Mouse (Mus musculus) gastrocnemius, adult 18-20 months (tissue): ENCODE measurements around the gene Mrc2. TPM values are rescaled to one million over a fixed set of nuclear protein-coding genes. Genes with fewer than 3 reads are reported as not detected.

Experiments used
- DNase-seq: peaks from one replicate; pipeline ENCODE4 v3.0.0; 2021; ENCODE audit warnings: low spot score
- long read RNA-seq, 2 experiments: library from polyadenylated mRNA; stranded (forward); transcript quantifications; one replicate each; pipeline ENCODE4 v2.0.0; 2021
- total RNA-seq, 2 experiments: library from RNA; stranded (reverse); gene quantifications; 2 replicates each; pipeline ENCODE4 v1.2.3; 2021

Gene Mrc2
- total RNA-seq, result 1 to 10 TPM; 7.5 to 8.5 TPM
- long read RNA-seq, experiment 1, partial matches to known transcripts, result 1 of 2 reads
- long read RNA-seq, experiment 1, other reads (novel, unspliced or antisense), result 1 of 2 reads
- long read RNA-seq, experiment 2, partial matches to known transcripts, result 0 of 1 reads
- long read RNA-seq, experiment 2, other reads (novel, unspliced or antisense), result 1 of 1 reads

GRCm38 (mm10) chr11:105292124-105293071, at the start of gene Mrc2:
Mrc2 (plus strand) TSS chr11:105292643.
- peak; percentile 70 for DNase-seq

GRCm38 (mm10) chr11:105246369-105246768, 46.1 kb upstream of the Mrc2 start:
- no peak for DNase-seq

- DNase-seq, result no peak
Measured at GRCm38 (mm10) chr11:105246785-105247184, 45.7 kb upstream of the Mrc2 start.

GRCm38 (mm10) chr11:105247321-105247720, 45.1 kb upstream of the Mrc2 start:
- no peak for DNase-seq

GRCm38 (mm10) chr11:105259733-105260132, 32.7 kb upstream of the Mrc2 start:
- no peak for DNase-seq

- DNase-seq, result no peak
Measured at GRCm38 (mm10) chr11:105261116-105261515, 31.3 kb upstream of the Mrc2 start.

- no peak for DNase-seq
Measured at GRCm38 (mm10) chr11:105261601-105262351, 30.7 kb upstream of the Mrc2 start.

GRCm38 (mm10) chr11:105264506-105264905, 27.9 kb upstream of the Mrc2 start:
- DNase-seq, result no peak

- no peak for DNase-seq
Measured at GRCm38 (mm10) chr11:105264988-105265387, 27.5 kb upstream of the Mrc2 start.

- DNase-seq, result peak; percentile 84
Measured at GRCm38 (mm10) chr11:105270155-105270554, 22.3 kb upstream of the Mrc2 start.

GRCm38 (mm10) chr11:105280456-105280855, 12.0 kb upstream of the Mrc2 start:
- DNase-seq, result no peak

GRCm38 (mm10) chr11:105281291-105281690, 11.2 kb upstream of the Mrc2 start:
- no peak for DNase-seq

GRCm38 (mm10) chr11:105281763-105282459, 10.5 kb upstream of the Mrc2 start:
- DNase-seq, result no peak

- peak; percentile 87 for DNase-seq
Measured at GRCm38 (mm10) chr11:105282460-105282859, 10.0 kb upstream of the Mrc2 start.

GRCm38 (mm10) chr11:105283016-105283415, 9.4 kb upstream of the Mrc2 start:
- no peak for DNase-seq

GRCm38 (mm10) chr11:105285720-105286119, 6.7 kb upstream of the Mrc2 start:
- DNase-seq, result no peak

GRCm38 (mm10) chr11:105289403-105289802, 3.0 kb upstream of the Mrc2 start:
- no peak for DNase-seq

GRCm38 (mm10) chr11:105291681-105292123, 741 bp upstream of the Mrc2 start:
- peak; percentile 62 for DNase-seq

- DNase-seq, result peak; percentile 70
Measured at GRCm38 (mm10) chr11:105293101-105293581, 698 bp downstream of the Mrc2 start.

GRCm38 (mm10) chr11:105293901-105294494, 1.6 kb downstream of the Mrc2 start:
- DNase-seq, result peak; percentile 50

- DNase-seq, result no peak
Measured at GRCm38 (mm10) chr11:105296084-105296483, 3.6 kb downstream of the Mrc2 start.
